Mouse (Mus musculus): Measurements from ENCODE around the gene Sowaha. TPM values are rescaled to one million over a fixed set of nuclear protein-coding genes. Genes with fewer than 3 reads are reported as not detected.
A peak's percentile ranks its signal among the peaks of the same experiment; 100 is the strongest.

Gene Sowaha
- polyA plus RNA-seq, 1 experiment from 2014 or later: 0.77 TPM

DNA sequence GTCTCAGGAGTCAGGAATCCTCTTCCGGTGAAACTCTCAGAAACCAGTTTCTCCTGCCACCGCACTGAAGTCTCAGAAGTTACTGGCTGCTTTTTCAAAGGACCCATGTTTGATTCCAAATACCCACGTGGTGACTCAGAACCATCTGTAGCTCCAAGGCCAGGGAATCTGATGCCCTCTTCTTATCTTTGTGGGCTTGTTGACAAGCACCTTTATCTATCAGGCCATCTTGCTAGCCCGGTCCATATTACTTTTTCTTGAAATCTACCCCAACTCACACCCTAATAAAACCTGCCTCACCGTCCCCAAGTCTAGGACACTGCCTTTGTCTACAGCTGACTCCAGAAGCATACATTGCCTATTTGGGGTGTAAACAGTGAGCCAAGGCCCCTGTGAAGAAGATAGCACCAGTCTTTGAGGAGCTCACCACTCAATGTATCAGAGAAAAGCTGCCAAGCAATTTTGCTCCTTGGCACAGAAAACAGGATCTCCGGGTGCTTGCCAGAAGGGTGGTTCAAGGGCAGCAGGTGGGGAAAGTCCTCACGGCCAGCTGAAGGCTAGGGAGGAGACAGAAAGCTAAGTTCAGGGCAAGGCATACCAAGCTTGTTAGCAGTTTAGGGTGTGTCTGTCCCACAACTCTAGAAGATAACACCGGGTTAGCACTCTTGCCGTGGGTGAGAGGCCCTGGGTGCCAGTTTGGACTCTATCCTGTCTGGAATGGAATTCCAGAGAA lies 3.3 kb upstream of the Sowaha start:
- no peak overlapping the region for H3K4me2 ChIP-seq (replicated peaks)
- peaks cover 84% of the 10 kb centered on the region for H3K27me3 ChIP-seq
- no peak overlapping the region for H3K27ac ChIP-seq (replicated peaks)
- H3K4me3 ChIP-seq: no peak overlapping the region
- WGBS: 82% methylated on average over 9 of the region's 9 CpGs
- no peak overlapping the region for H3K9ac ChIP-seq (replicated peaks)
- ATAC-seq (ENCODE audit: low FRiP score, low read depth): no peak
- H3K9me3 ChIP-seq: peaks cover 4% of the 10 kb centered on the region; the same call in 1 of the 2 replicates
- H3K4me1 ChIP-seq: peaks cover 27% of the 10 kb centered on the region
- no peaks in the 10 kb centered on the region for H3K36me3 ChIP-seq

DNA sequence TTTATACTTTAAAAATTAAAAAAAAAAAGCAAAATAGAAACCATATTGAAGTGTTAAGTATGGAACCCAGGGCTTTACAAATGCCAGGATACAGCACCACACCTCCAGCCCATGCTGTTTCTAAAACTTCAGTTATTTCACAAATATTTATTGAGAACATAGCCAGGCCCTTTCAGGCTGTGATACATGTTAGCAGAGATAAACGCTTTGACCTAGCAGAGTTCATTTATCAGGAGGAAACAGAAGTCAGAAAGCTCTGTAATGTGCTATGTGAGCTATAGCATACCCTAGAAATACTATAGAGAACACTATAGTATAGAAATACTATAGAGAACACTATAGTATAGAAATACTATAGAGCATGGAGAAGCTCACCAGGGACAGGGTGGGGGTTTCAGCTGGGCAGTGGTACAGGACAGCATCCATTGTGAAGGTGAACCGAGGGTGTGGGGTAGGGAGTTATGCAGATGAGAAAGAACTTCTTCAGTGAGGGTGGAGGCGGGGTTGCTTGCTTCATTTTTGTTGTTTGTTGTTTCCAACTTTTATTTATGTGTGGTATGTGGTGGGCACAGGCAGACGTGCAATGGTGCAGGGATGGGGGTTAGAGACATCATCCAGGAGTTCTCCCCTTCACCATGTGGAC lies 1.1 kb upstream of the Sowaha start:
- Histone ChIP-seq H3K9me3 (peaks cover 4% of the 10 kb centered on the region; the same call in 1 of the 2 replicates), H3K4me1 (peaks cover 20% of the 10 kb centered on the region), H3K4me3 (no peak overlapping the region), H3K27me3 (peaks cover 79% of the 10 kb centered on the region), H3K4me2 (replicated peaks) (no peak overlapping the region), H3K9ac (replicated peaks) (no peak overlapping the region), H3K36me3 (no peaks in the 10 kb centered on the region), H3K27ac (replicated peaks) (no peak overlapping the region)
- 76% methylated on average over 4 of the region's 4 CpGs for WGBS
- no peak for ATAC-seq (ENCODE audit: low FRiP score, low read depth)

DNA sequence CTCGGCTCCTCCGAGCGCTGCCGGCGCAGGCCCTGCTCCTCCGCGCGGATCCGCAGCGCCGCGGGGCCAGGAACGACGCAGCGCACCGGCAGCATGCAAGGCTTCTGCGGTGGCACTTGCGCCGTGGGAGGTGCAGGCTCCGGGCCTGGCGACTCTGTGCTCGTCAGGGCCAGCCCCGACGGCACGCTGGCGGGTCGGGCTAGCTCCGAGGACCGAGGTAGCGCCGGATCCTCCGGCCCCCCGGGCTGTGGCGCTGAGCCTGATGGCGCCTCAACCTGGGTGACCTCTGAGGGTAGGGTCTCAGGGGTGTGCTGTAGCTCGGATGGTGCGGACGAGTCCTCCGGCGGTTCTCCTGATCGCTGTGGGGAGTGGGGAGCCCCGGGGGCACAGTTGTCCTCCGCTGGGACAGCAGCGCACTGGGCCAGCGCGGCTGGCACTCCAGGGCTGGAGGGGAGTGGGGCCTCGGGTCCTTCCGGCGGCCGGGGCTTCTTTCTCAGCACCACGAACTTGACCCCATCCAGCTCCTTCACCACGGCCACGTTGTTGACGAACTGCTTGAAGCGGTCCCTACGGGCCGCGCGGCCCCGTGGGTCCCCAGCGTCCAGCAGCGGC lies 797 bp downstream of the Sowaha start:
- ATAC-seq (ENCODE audit: low FRiP score, low read depth): peak; percentile 49; the same call in 1 of the 2 replicates
- H3K27ac ChIP-seq (replicated peaks): no peak overlapping the region

DNA sequence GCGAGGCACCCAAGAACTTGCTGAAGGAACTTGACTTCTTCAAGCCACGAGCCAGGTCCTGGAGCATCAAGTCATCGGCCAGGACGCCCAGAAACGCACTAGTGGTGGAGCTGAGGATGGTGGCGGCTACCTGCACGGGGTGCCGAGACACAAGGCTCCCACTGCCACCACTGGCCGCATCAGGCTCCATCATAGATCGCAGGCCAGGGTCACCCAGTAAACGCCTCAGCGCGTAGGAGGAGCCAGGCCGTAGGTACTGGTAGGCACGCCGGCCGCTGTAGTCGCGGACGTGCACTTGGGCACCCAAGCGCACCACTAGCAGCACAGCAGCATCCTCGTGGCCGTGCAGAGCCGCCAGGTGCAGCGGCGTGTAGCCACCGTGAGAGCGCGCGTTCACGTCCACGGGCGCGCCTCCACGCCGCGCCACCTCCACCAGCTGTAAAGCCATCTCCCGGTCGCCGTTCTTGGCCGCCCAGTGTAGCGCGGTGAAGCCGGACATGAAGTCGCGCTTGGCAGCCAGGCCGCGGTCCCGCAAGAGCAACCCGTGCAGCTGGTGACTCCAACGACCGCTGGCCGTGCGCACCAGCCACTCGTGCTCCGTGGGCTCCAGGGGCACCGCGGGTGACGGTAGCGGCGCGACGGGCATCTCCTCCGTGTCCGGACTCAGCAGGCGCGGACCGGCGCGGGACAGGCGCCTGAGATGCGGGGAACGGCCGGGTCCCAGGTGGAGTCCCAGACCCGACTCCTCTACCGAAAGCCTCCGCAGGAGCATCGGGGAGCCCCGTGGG lies 1.5 kb downstream of the Sowaha start:
- H3K4me1 ChIP-seq: peaks cover 30% of the 10 kb centered on the region
- peaks cover 4% of the 10 kb centered on the region; the same call in 1 of the 2 replicates for H3K9me3 ChIP-seq
- H3K36me3 ChIP-seq: no peaks in the 10 kb centered on the region
- H3K4me2 ChIP-seq (replicated peaks): peak overlapping the region; percentile 59
- no peak overlapping the region for H3K27ac ChIP-seq (replicated peaks)
- WGBS: 6% methylated on average over 79 of the region's 79 CpGs
- peaks cover 89% of the 10 kb centered on the region for H3K27me3 ChIP-seq
- peak overlapping the region; percentile 28; the same call in 1 of the 2 replicates for H3K9ac ChIP-seq (replicated peaks)
- no peak for ATAC-seq (ENCODE audit: low FRiP score, low read depth)
- H3K4me3 ChIP-seq: peak overlapping the region; percentile 43

More for the DNA sequence above, 797 bp downstream of the Sowaha start:
- Histone ChIP-seq H3K4me3 (peak overlapping the region; percentile 43), H3K4me1 (peaks cover 30% of the 10 kb centered on the region), H3K36me3 (no peaks in the 10 kb centered on the region), H3K9ac (replicated peaks) (peak overlapping the region; percentile 28; the same call in 1 of the 2 replicates), H3K4me2 (replicated peaks) (peak overlapping the region; percentile 59), H3K9me3 (peaks cover 4% of the 10 kb centered on the region; the same call in 1 of the 2 replicates), H3K27me3 (peaks cover 87% of the 10 kb centered on the region)
- 2% methylated on average over 60 of the region's 62 CpGs for WGBS

- Histone ChIP-seq H3K4me3 (no peak overlapping the region), H3K27me3 (peaks cover 89% of the 10 kb centered on the region), H3K27ac (replicated peaks) (no peak overlapping the region), H3K9me3 (peaks cover 4% of the 10 kb centered on the region; the same call in 1 of the 2 replicates), H3K36me3 (no peaks in the 10 kb centered on the region), H3K9ac (replicated peaks) (no peak overlapping the region), H3K4me1 (peaks cover 30% of the 10 kb centered on the region), H3K4me2 (replicated peaks) (no peak overlapping the region)
- no peak for ATAC-seq (ENCODE audit: low FRiP score, low read depth)
- WGBS: 36% methylated on average over 7 of the region's 7 CpGs
Observed at GRCm38 (mm10) chr11:53477833-53478232, 2.2 kb downstream of the Sowaha start.

- peaks cover 89% of the 10 kb centered on the region for H3K27me3 ChIP-seq
- no peak for ATAC-seq (ENCODE audit: low FRiP score, low read depth)
- H3K4me3 ChIP-seq: no peak overlapping the region
- H3K36me3 ChIP-seq: no peaks in the 10 kb centered on the region
- peaks cover 35% of the 10 kb centered on the region for H3K4me1 ChIP-seq
- 12% methylated on average over 8 of the region's 8 CpGs for WGBS
- H3K9ac ChIP-seq (replicated peaks): no peak overlapping the region
- peak overlapping the region; percentile 46 for H3K4me2 ChIP-seq (replicated peaks)
- H3K27ac ChIP-seq (replicated peaks): peak overlapping the region; percentile 52
- peaks cover 4% of the 10 kb centered on the region; the same call in 1 of the 2 replicates for H3K9me3 ChIP-seq
Observed at GRCm38 (mm10) chr11:53475620-53476019, 4.5 kb downstream of the Sowaha start.

- Histone ChIP-seq H3K9me3 (no peaks in the 10 kb centered on the region), H3K4me1 (peaks cover 33% of the 10 kb centered on the region), H3K4me3 (no peak overlapping the region), H3K27me3 (peaks cover 84% of the 10 kb centered on the region), H3K4me2 (replicated peaks) (no peak overlapping the region), H3K9ac (replicated peaks) (no peak overlapping the region), H3K36me3 (no peaks in the 10 kb centered on the region), H3K27ac (replicated peaks) (no peak overlapping the region)
- ATAC-seq (ENCODE audit: low FRiP score, low read depth): no peak
- WGBS: 81% methylated on average over 3 of the region's 3 CpGs
Observed at GRCm38 (mm10) chr11:53472709-53473108, 7.4 kb downstream of the Sowaha start.

DNA sequence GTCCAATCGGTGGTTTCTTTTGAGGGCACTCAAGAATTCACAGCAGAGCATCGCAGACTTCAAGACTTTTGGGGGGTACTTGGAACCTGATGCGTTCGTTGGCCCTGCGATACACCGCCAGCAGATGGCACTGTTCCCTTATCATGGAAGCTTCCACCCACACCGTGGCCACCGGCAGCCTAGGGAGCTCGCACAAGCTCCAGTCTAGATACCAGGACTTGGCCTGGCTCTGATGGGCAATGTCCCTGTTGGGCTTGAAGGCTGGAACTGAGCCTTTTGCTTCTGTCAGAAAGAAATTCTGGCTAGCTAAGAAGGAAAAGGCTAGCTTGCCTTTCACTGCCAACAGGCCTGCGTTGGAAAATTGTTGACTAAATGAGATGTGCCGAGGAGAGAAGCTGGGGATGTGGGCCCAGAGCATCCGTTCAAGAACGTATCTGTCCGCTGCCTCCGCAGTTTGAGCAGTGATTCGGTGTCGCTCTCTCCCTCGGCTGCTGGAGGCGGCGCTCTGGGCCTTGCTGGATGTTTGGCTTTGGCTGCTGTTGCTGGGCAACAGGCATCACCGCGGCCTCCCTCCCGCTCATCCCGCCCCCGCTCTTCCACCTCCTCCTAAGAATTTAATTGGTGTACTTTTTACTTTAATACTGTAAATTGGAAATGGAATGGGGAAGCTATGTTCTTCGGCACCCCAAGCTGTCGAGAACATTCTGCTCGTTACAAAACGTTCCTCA lies 9.9 kb downstream of the Sowaha start, which contains the start of gene Gm9837:
Gm9837 (minus strand) TSS at position 512 of the 728 bp plus-strand sequence.
- H3K9ac ChIP-seq (replicated peaks): no peak within 1 kb of the TSS
- WGBS: 3% methylated on average over 29 of the region's 29 CpGs
- peaks cover 90% of the 10 kb centered on the region for H3K27me3 ChIP-seq
- H3K36me3 ChIP-seq: no peaks in the 10 kb centered on the region
- H3K27ac ChIP-seq (replicated peaks): no peak within 1 kb of the TSS
- peaks cover 29% of the 10 kb centered on the region for H3K4me1 ChIP-seq
- H3K4me3 ChIP-seq: peak within 1 kb of the TSS; percentile 28
- ATAC-seq (ENCODE audit: low FRiP score, low read depth): peak; percentile 81
- H3K4me2 ChIP-seq (replicated peaks): peak within 1 kb of the TSS; percentile 51
- H3K9me3 ChIP-seq: no peaks in the 10 kb centered on the region

GRCm38 (mm10) chr11:53469294-53469967 lies 10.6 kb downstream of the Sowaha start:
- Histone ChIP-seq H3K4me3 (no peak overlapping the region), H3K4me2 (replicated peaks) (peak overlapping the region; percentile 51), H3K27ac (replicated peaks) (no peak overlapping the region), H3K4me1 (peaks cover 29% of the 10 kb centered on the region), H3K27me3 (peaks cover 90% of the 10 kb centered on the region), H3K9me3 (no peaks in the 10 kb centered on the region), H3K9ac (replicated peaks) (no peak overlapping the region), H3K36me3 (no peaks in the 10 kb centered on the region)
- WGBS: 45% methylated on average over 16 of the region's 16 CpGs
- no peak for ATAC-seq (ENCODE audit: low FRiP score, low read depth)

- H3K4me3 ChIP-seq: peak overlapping the region; percentile 28
- H3K27ac ChIP-seq (replicated peaks): no peak overlapping the region
- 0 out of 2 replicates have a peak overlapping the region, but pooled peaks have one; percentile 39 for H3K9ac ChIP-seq (replicated peaks)
- H3K9me3 ChIP-seq: no peaks in the 10 kb centered on the region
- 5% methylated on average over 40 of the region's 40 CpGs for WGBS
- peaks cover 95% of the 10 kb centered on the region for H3K27me3 ChIP-seq
- H3K4me2 ChIP-seq (replicated peaks): peak overlapping the region; percentile 49
- H3K4me1 ChIP-seq: peaks cover 39% of the 10 kb centered on the region
- ATAC-seq (ENCODE audit: low FRiP score, low read depth): peak; percentile 55; the same call in 1 of the 2 replicates
- H3K36me3 ChIP-seq: no peaks in the 10 kb centered on the region
Observed at GRCm38 (mm10) chr11:53466231-53466971, 13.7 kb downstream of the Sowaha start.

All from midbrain, embryonic 12.5 days (tissue).